Mouse (Mus musculus) midbrain, embryonic 14.5 days (tissue): ENCODE measurements around the gene Serpinf1. TPM values are rescaled to one million over a fixed set of nuclear protein-coding genes. Genes with fewer than 3 reads are reported as not detected.
"Not testable (repeated sequence)": the region's sequence is repeated elsewhere in the genome, so short reads cannot be mapped to it uniquely, and the experiment has no call there.

Experiments
- ATAC-seq: fragments of 200-750 bp; cut with Nextera tagmentation; 2 replicates; pipeline ENCODE4 v1.8.0; 2017; ENCODE audit warnings: moderate number of reproducible peaks, moderate library complexity; ENCODE audit not compliant: low FRiP score, low TSS enrichment
- DNase-seq: peaks from one replicate; pipeline ENCODE4 v3.0.0-alpha.2; 2015
- H3K27ac ChIP-seq: fragments of 300-500 bp; sonication (generic); replicated peaks from 2 replicates; pipeline ENCODE4 v1.5.1; 2014; ENCODE audit warnings: mild to moderate bottlenecking, low read depth, low read length, moderate library complexity
- H3K27me3 ChIP-seq: fragments of 300-500 bp; sonication (generic); 2 replicates; pipeline ENCODE4 v1.6.1; 2014; ENCODE audit warnings: low read length, control low read depth, mixed read lengths; ENCODE audit not compliant: control insufficient read depth, insufficient read depth
- H3K36me3 ChIP-seq: fragments of 300-500 bp; sonication (generic); 2 replicates; pipeline ENCODE4 v1.6.1; 2014; ENCODE audit warnings: low read length, control low read depth; ENCODE audit not compliant: control insufficient read depth, insufficient read depth
- H3K4me1 ChIP-seq: fragments of 300-500 bp; sonication (generic); 2 replicates; pipeline ENCODE4 v1.6.1; 2014; ENCODE audit warnings: mild to moderate bottlenecking, antibody characterized with exemption, low read length, control low read depth; ENCODE audit not compliant: control insufficient read depth, insufficient read depth
- H3K4me2 ChIP-seq: fragments of 300-500 bp; sonication (generic); 2 replicates; pipeline ENCODE4 v1.6.1; 2014; ENCODE audit warnings: mild to moderate bottlenecking, low read length, moderate library complexity
- H3K4me3 ChIP-seq: fragments of 300-500 bp; sonication (generic); replicated peaks from 2 replicates; pipeline ENCODE4 v1.5.1; 2014; ENCODE audit warnings: low read depth, low read length
- H3K9ac ChIP-seq: fragments of 300-500 bp; sonication (generic); replicated peaks from 2 replicates; pipeline ENCODE4 v1.6.1; 2014; ENCODE audit warnings: mild to moderate bottlenecking, low read length, moderate library complexity
- H3K9me3 ChIP-seq: fragments of 300-500 bp; sonication (generic); 2 replicates; pipeline ENCODE4 v1.6.1; 2016; ENCODE audit warnings: low read length, control low read depth, mixed read lengths; ENCODE audit not compliant: control insufficient read depth
- WGBS: fragments of 180-500 bp; shearing (Covaris S2); extraction: QIAGEN DNeasy Blood & Tissue Kit; methylation state at CpG from one replicate; pipeline ENCODE4 v1.1.7; 2014; 5-methylcytosine and 5-hydroxymethylcytosine counted together
- polyA plus RNA-seq: library from polyadenylated mRNA; unstranded; fragments of >200 nt; fragmentation: Nextera tagmentation; extraction: Ambion mirVana; gene quantifications from 2 replicates; pipeline ENCODE4 v1.2.1, GENCODE M21; 2014

The Serpinf1 gene
- polyA plus RNA-seq, 1 experiment from 2014 or later: 38.5 TPM

- no peaks in the 10 kb centered on the region for H3K27me3 ChIP-seq
- 95% methylated on average over 6 of the region's 6 CpGs for WGBS
- H3K36me3 ChIP-seq: 0 out of 2 replicates have a peak, but pooled peaks cover 3% of the 10 kb centered on the region
- H3K4me2 ChIP-seq: no peak overlapping the region
- no peak overlapping the region for H3K4me3 ChIP-seq
- no peak overlapping the region for H3K27ac ChIP-seq
- 0 out of 2 replicates have a peak, but pooled peaks cover 2% of the 10 kb centered on the region for H3K9me3 ChIP-seq
- ATAC-seq: no peak
- DNase-seq: no peak
- no peaks in the 10 kb centered on the region for H3K4me1 ChIP-seq
- no peak overlapping the region for H3K9ac ChIP-seq
Measured at GRCm38 (mm10) chr11:75404801-75405200, 17.7 kb downstream of the Serpinf1 start.

- H3K27me3 ChIP-seq: no peaks in the 10 kb centered on the region
- H3K27ac ChIP-seq: no peak overlapping the region
- DNase-seq (no peak), ATAC-seq (no peak)
- 0 out of 2 replicates have a peak, but pooled peaks cover 3% of the 10 kb centered on the region for H3K36me3 ChIP-seq
- H3K9ac ChIP-seq: no peak overlapping the region
- 78% methylated on average over 6 of the region's 6 CpGs for WGBS
- no peak overlapping the region for H3K4me2 ChIP-seq
- 0 out of 2 replicates have a peak, but pooled peaks cover 2% of the 10 kb centered on the region for H3K9me3 ChIP-seq
- no peaks in the 10 kb centered on the region for H3K4me1 ChIP-seq
- no peak overlapping the region for H3K4me3 ChIP-seq
Measured at GRCm38 (mm10) chr11:75403301-75404052, 19.0 kb downstream of the Serpinf1 start.

GRCm38 (mm10) chr11:75402271-75402690, 20.2 kb downstream of the Serpinf1 start:
- no peaks in the 10 kb centered on the region for H3K4me1 ChIP-seq
- 60% methylated on average over 5 of the region's 5 CpGs for WGBS
- no peak overlapping the region for H3K9ac ChIP-seq
- H3K4me2 ChIP-seq: no peak overlapping the region
- peak; percentile 84 for DNase-seq
- no peak overlapping the region for H3K4me3 ChIP-seq
- H3K27ac ChIP-seq: no peak overlapping the region
- 0 out of 2 replicates have a peak, but pooled peaks cover 3% of the 10 kb centered on the region for H3K36me3 ChIP-seq
- H3K27me3 ChIP-seq: no peaks in the 10 kb centered on the region
- H3K9me3 ChIP-seq: 0 out of 2 replicates have a peak, but pooled peaks cover 2% of the 10 kb centered on the region
- ATAC-seq: peak; percentile 55; the same call in 1 of the 2 replicates

- H3K27ac ChIP-seq: no peak overlapping the region
Measured at GRCm38 (mm10) chr11:75400099-75400498, 22.4 kb downstream of the Serpinf1 start.

GRCm38 (mm10) chr11:75399411-75399841, 23.1 kb downstream of the Serpinf1 start:
- 87% methylated on average over 11 of the region's 11 CpGs for WGBS
- no peaks in the 10 kb centered on the region for H3K9me3 ChIP-seq
- no peak overlapping the region for H3K4me2 ChIP-seq
- ATAC-seq: no peak
- no peaks in the 10 kb centered on the region for H3K27me3 ChIP-seq
- H3K36me3 ChIP-seq: 0 out of 2 replicates have a peak, but pooled peaks cover 3% of the 10 kb centered on the region
- DNase-seq: no peak
- H3K4me1 ChIP-seq: no peaks in the 10 kb centered on the region
- no peak overlapping the region for H3K9ac ChIP-seq
- no peak overlapping the region for H3K4me3 ChIP-seq
- H3K27ac ChIP-seq: no peak overlapping the region

More at GRCm38 (mm10) chr11:75400099-75400498, 22.4 kb downstream of the Serpinf1 start:
- no peak for ATAC-seq
- H3K27me3 ChIP-seq: no peaks in the 10 kb centered on the region
- WGBS: 46% methylated on average over 9 of the region's 9 CpGs
- 0 out of 2 replicates have a peak, but pooled peaks cover 3% of the 10 kb centered on the region for H3K36me3 ChIP-seq
- H3K9ac ChIP-seq: no peak overlapping the region
- no peak for DNase-seq
- no peak overlapping the region for H3K4me3 ChIP-seq
- no peaks in the 10 kb centered on the region for H3K4me1 ChIP-seq
- H3K4me2 ChIP-seq: no peak overlapping the region
- H3K9me3 ChIP-seq: no peaks in the 10 kb centered on the region

- WGBS: 83% methylated on average over 7 of the region's 7 CpGs
- ATAC-seq: no peak
- no peak overlapping the region for H3K9ac ChIP-seq
- no peak overlapping the region for H3K4me3 ChIP-seq
- no peaks in the 10 kb centered on the region for H3K4me1 ChIP-seq
- H3K9me3 ChIP-seq: no peaks in the 10 kb centered on the region
- no peak overlapping the region for H3K27ac ChIP-seq
- no peaks in the 10 kb centered on the region for H3K27me3 ChIP-seq
- 0 out of 2 replicates have a peak, but pooled peaks cover 3% of the 10 kb centered on the region for H3K36me3 ChIP-seq
- no peak overlapping the region for H3K4me2 ChIP-seq
- no peak for DNase-seq
Measured at GRCm38 (mm10) chr11:75397452-75397851, 25.0 kb downstream of the Serpinf1 start.

DNA sequence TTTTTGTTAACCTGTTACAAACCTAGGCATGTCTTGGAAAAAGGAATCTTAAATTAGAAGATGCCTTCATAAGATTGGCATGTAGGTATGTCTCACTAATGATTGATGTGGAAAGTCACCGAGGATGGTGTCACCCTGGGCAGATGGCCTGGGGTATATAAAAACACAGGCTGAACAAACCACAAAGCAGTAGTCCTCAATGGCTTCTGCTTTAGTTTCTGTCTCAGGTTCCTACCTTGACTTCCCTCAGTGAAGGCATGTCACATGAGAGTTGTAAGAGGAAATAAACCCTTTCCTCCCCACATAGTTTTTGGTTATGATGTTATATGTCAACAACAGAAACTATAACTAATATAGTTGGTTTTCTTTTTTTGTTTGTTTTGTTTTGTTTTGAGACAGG, 26.9 kb downstream of the Serpinf1 start:
- H3K27ac ChIP-seq: no peak overlapping the region
- H3K4me1 ChIP-seq: no peaks in the 10 kb centered on the region
- H3K36me3 ChIP-seq: no peaks in the 10 kb centered on the region
- no peak overlapping the region for H3K4me3 ChIP-seq
- WGBS: 90% methylated on average over 1 of the region's 1 CpGs
- no peaks in the 10 kb centered on the region for H3K9me3 ChIP-seq
- H3K9ac ChIP-seq: no peak overlapping the region
- no peaks in the 10 kb centered on the region for H3K27me3 ChIP-seq
- DNase-seq (no peak), ATAC-seq (no peak)
- H3K4me2 ChIP-seq: no peak overlapping the region

DNA sequence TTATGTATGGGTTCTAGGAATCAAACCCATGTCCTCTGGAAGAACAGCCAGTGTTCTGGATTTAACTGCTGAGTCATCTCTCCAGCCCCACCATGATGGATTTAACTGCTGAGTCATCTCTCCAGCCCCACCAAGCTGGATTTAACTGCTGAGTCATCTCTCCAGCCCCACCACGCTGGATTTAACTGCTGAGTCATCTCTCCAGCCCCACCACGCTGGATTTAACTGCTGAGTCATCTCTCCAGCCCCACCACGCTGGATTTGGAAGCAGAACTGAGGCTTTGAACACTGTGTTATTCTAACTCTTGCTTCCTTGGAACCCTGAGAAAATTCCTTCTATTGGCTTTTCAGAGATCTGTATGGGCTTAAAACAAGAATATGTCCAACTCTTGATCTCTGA, 39.0 kb downstream of the Serpinf1 start:
- H3K4me3 ChIP-seq, H3K4me2 ChIP-seq, H3K4me1 ChIP-seq, DNase-seq, H3K27me3 ChIP-seq, H3K9ac ChIP-seq, H3K27ac ChIP-seq, ATAC-seq, H3K36me3 ChIP-seq, H3K9me3 ChIP-seq: not testable (repeated sequence)
- WGBS: 55% methylated on average over 3 of the region's 3 CpGs

DNA sequence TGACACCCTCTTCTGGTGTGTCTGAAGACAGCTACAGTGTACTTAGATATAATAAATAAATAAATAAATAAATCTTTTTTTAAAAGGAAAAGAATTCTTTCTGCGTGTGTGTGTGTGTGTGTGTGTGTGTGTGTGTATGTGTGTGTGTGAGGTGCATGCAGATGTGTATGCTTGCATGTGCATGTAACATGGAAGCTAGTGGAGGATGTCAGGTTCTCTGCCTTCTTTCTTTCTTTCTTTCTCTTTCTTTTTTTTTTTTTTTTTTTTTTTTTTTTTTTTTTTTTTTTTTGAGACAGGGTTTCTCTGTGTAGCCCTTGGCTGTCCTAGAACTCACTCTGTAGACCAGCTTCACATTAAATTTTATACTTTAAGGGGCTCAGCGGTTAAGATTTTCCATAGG, 43.7 kb downstream of the Serpinf1 start:
- H3K4me2 ChIP-seq, DNase-seq, H3K9me3 ChIP-seq, H3K27me3 ChIP-seq, H3K36me3 ChIP-seq, H3K4me3 ChIP-seq, H3K9ac ChIP-seq, ATAC-seq, H3K4me1 ChIP-seq, H3K27ac ChIP-seq: not testable (repeated sequence)
- 91% methylated on average over 2 of the region's 2 CpGs for WGBS
